Mouse (Mus musculus): ENCODE measurements around the gene Ppt2. TPM values are rescaled to one million over a fixed set of nuclear protein-coding genes. Genes with fewer than 3 reads are reported as not detected.

Gene Ppt2
- 6.7 and 13.0 TPM in 2 replicates for total RNA-seq (2015; ENCODE audit: low replicate concordance)
- total RNA-seq (2017; ENCODE audit: low replicate concordance) = 3.2 and 4.0 TPM in 2 replicates

- no peak for ATAC-seq (replicated peaks; ENCODE audit: low FRiP score, poor library complexity, severe bottlenecking)
Measured at GRCm38 (mm10) chr17:34627943-34628643, at the start of gene Ppt2. Gene Ppt2 (minus strand): TSS chr17:34628510.

- no peak for ATAC-seq (replicated peaks; ENCODE audit: low FRiP score, poor library complexity, severe bottlenecking)
Measured at GRCm38 (mm10) chr17:34676671-34677070, 48.4 kb upstream of the Ppt2 start.

- no peak for ATAC-seq (replicated peaks; ENCODE audit: low FRiP score, poor library complexity, severe bottlenecking)
Measured at GRCm38 (mm10) chr17:34676093-34676460, 47.8 kb upstream of the Ppt2 start.

DNA sequence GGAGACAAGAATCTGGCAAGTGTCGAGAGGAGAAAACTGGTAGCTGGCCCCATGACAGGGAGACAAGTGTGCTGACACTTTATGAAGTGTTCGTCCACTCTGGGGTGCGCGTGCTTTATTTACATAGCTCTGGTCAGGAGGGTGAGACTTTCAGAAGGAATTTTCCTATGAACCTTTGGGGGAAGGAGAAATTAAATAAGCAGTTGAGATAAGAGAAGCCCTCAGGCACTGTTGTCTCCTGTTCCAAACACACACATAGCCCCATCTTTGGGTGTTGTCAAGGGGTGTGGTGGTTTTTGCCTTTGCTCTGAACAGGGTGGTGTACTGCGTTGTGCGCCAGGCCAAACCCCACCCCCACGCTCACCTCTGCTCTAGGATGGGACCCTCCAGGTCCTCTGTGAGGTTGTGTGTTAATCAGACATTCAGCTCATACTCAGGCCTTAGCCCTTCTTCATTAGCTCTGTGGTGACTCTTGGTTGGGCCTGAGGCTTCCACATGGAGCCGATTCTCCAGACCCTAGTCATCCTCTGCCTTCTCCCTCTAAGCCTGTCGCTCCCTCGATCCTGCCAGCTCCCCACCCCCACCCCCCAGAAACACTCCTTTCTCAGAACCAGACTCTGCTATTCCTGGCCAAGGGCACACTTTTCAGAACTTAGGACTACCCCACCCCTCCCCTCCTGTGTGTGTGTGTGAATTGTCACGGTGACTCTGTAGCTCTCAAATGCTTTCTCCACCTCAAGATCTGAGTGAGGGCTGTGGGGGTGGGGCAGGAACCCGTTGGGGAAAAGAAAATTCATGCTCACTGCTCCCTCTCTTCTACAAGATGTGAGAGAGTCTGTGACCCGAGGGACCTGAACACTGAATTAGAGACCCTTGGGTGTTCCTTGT is 47.1 kb upstream of the Ppt2 start:
- no peak for ATAC-seq (replicated peaks; ENCODE audit: low FRiP score, poor library complexity, severe bottlenecking)

DNA sequence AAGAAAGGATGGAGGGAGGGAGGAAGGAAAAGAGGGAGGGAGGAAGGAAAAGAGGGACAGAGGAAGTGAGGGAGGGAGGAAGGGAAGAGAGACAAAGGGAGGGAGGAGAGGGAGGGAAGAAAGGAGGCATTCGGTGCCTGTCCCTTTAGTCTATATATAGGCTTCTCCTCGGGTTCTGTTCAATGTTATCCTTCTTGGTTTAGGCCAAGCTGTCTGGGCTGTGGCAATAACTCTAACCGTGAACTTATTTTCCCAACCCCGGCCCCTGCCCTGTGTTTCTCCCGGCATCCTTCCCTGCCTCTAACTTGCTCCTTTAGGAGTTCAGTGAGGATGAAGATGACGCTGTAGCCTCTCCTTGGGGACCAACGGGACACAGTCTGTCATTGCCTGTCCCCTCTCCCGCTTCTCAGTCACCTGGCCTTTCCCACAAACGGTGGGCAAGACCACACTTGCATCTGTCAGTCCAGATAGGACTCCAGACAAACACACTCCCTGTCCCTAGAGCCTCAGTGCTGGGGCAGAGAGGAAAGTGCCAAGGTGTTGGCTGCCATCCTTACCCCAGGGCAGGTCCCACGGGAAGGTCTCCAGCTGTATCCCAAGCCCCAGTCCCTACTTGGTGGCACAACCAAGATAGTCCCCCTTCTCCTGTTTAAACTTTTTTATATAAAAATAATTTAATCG is 46.4 kb upstream of the Ppt2 start:
- no peak for ATAC-seq (replicated peaks; ENCODE audit: low FRiP score, poor library complexity, severe bottlenecking)

- no peak for ATAC-seq (replicated peaks; ENCODE audit: low FRiP score, poor library complexity, severe bottlenecking)
Measured at GRCm38 (mm10) chr17:34673139-34673538, 44.8 kb upstream of the Ppt2 start.

- ATAC-seq (replicated peaks; ENCODE audit: low FRiP score, poor library complexity, severe bottlenecking) = no peak
Measured at GRCm38 (mm10) chr17:34672246-34672792, 44.0 kb upstream of the Ppt2 start.

- ATAC-seq (replicated peaks; ENCODE audit: low FRiP score, poor library complexity, severe bottlenecking) = no peak
Measured at GRCm38 (mm10) chr17:34671151-34672066, 43.1 kb upstream of the Ppt2 start.

- ATAC-seq (replicated peaks; ENCODE audit: low FRiP score, poor library complexity, severe bottlenecking) = no peak
Measured at GRCm38 (mm10) chr17:34670235-34670634, 41.9 kb upstream of the Ppt2 start, which contains the start of gene Tnxb. Gene Tnxb (plus strand): TSS chr17:34670535.

- ATAC-seq (replicated peaks; ENCODE audit: low FRiP score, poor library complexity, severe bottlenecking) = no peak
Measured at GRCm38 (mm10) chr17:34664472-34664871, 36.2 kb upstream of the Ppt2 start.

DNA sequence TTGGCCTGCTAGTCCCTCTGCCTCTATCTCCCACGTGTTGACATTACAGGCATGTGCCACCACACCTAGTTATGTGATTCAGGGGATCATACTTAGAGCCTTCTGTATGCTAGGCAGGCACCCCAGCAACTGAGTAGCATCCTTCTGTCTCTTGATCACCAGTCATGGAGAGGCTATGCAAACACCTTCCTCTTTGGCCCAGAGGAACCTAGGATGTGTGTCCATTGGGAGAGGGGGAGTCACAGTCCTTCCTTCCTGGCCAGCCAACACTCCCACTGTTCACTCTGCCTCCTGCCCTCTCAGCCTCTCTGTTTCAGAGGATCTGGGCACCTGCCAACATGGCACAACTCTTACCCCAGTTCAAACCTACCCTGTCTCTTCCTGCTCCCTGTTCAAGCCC is 35.2 kb upstream of the Ppt2 start:
- ATAC-seq (replicated peaks; ENCODE audit: low FRiP score, poor library complexity, severe bottlenecking) = no peak

DNA sequence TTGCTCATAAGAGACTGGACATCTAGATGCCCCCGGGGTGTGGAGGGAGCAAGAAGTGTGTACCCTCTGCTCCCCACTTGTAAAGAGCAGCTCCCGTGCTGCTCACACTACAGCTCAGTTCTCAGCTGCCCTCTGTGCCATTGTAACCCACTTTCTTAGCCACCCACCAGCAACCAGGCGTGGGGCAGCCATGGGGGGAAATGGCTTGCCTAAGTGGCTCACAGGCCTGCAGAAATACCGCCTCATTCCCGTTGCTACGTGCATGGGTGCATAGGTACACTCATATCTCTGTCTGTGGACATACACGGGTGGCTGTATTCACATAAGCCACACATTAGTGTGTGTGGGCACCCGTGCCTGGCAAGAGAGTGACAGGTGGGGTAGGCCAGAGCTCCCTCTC is 34.7 kb upstream of the Ppt2 start:
- no peak for ATAC-seq (replicated peaks; ENCODE audit: low FRiP score, poor library complexity, severe bottlenecking)

- no peak for ATAC-seq (replicated peaks; ENCODE audit: low FRiP score, poor library complexity, severe bottlenecking)
Measured at GRCm38 (mm10) chr17:34662468-34662867, 34.2 kb upstream of the Ppt2 start.

DNA sequence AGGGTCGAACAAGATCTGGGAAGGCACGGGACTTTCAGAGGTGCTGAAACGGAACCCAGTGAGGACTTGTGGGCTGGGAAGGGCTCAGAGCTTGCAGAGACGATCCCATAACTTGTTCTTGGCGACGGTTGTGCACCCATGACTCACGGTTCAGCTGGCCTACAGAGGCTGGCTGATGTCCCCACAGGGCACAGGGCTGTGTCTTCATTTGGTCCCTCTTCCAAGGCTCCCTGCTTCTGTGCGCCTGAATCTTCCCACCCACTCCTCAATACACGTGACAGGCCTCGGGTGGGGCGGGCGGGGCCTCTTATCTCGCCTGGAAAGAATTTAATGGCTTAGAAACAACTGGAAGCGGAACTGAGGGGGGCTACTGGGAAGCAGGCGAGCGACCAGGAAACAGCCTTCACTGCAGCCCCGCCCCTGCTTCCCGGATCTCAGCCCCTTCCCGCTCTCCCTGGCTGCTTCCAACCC is 32.8 kb upstream of the Ppt2 start:
- no peak for ATAC-seq (replicated peaks; ENCODE audit: low FRiP score, poor library complexity, severe bottlenecking)

GRCm38 (mm10) chr17:34660259-34660820 is 32.0 kb upstream of the Ppt2 start:
- no peak for ATAC-seq (replicated peaks; ENCODE audit: low FRiP score, poor library complexity, severe bottlenecking)

DNA sequence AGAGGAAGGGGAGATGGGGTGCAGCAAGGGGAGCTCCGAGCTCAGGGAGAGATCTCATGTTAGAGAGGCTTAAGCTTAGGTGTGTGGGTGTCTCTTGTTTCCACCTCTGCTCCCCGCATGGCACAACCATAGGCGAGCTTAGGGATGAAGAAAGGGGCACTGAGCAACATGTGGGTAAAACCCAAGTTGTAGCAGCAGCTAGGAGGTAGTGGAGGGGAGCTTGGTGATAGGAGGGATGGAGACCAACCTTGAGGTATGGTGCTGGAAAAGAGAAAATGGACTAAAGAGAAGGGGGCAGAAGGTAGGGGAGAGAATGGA is 31.5 kb upstream of the Ppt2 start:
- ATAC-seq (replicated peaks; ENCODE audit: low FRiP score, poor library complexity, severe bottlenecking) = no peak

DNA sequence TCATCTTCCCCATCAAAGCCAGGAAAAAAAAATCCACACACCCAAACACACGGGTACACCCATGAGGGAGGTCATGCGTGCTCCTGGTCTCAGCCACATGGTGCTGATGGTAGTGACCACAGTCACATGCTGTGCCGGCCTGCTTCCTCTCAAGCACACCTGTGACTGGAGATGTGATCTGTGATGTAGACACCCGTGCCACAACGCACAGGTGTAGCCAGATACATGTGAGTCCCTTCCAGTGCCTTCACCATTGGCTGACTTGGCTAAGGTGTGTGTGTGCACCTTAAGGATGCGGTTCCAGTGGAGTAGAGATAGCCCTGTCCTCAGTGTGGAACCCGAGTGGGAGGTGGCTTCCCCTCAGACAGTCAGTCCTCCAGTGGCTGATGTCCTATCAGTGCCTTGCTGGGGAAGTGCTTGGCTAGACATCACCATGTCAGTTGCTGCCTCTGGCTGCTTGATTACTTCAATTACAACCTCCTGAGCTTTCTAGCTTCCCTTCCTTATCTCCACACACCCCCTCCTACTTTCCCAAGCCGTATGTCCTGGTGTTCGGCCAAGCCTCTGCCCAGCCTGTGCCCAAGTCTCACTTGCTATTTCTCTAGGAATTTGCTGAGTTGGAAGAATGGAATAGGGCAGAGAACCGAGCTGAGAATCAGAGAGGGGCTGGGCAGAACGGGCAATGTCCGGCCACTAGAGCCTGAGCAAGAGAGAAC is 31.0 kb upstream of the Ppt2 start:
- no peak for ATAC-seq (replicated peaks; ENCODE audit: low FRiP score, poor library complexity, severe bottlenecking)

GRCm38 (mm10) chr17:34658591-34658990 is 30.3 kb upstream of the Ppt2 start:
- no peak for ATAC-seq (replicated peaks; ENCODE audit: low FRiP score, poor library complexity, severe bottlenecking)
